Mouse (Mus musculus) neutrophil, adult 65 days (primary cell): ENCODE data around the gene Zfc3h1. TPM values are rescaled to one million over a fixed set of nuclear protein-coding genes. Genes with fewer than 3 reads are reported as not detected.

Experiments
- total RNA-seq: library from RNA; stranded (reverse); gene quantifications from 2 replicates; pipeline ENCODE4 v1.2.4, GENCODE M21; 2023

The Zfc3h1 gene
- total RNA-seq: 81.2 and 123 TPM in 2 replicates

GRCm38 (mm10) chr10:115384221-115385017 is at the start of gene Zfc3h1, which contains the start of gene Thap2:
Zfc3h1 (plus strand) TSS chr10:115384959.
Thap2 (minus strand) TSS chr10:115384443.

DNA sequence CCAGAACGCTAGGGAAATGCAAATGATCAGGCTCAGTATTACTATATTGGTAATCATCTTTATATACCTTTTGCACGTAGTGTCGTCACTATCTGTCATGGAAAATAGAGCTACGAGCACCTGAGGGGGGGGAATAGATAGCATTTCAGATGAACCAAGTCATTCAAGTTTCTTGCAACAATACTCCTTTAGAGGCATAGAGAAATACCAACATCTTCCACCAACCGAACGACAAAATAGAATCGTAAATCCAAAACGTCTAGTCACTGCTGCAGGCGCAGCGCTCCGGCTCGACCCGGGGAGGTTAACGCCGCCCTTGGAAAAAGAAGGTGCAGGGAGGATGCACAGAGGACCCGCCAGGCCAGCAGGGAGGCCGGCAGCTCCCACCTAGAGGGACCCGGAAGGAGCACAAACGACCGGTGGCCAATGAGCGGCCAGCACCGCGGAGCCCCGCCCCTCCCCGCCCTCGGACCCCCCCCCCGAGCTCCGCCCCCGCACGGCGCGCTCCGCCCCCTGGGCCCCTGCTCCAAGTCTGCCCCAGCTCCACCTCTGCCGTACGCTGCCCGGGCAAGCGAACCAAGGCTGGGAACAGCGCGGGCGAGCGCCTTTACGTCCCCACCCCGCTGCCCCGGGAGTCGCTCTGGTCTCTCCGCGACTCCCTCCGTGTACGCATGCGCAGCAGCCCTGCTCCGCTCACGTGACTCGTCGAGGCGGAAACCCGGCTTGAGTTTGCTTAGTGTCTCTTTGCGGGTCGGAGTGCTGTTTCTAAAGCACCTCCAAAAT is 22.7 kb upstream of the Zfc3h1 start, which contains the start of gene Tmem19:
TSS of gene Tmem19 (minus strand) at position 662 of the 783 bp plus-strand sequence.

Other genes starting within 250 kb of the Zfc3h1 start
- not detected in 2 replicates for gene Tph2, start 199.9 kb upstream of the Zfc3h1 start, total RNA-seq
- gene Tbc1d15, start 133.5 kb upstream of the Zfc3h1 start, total RNA-seq: 173 and 243 TPM in 2 replicates
- gene Rab21, start 69.4 kb upstream of the Zfc3h1 start, total RNA-seq: 50.6 and 61.2 TPM in 2 replicates
- 18.5 and 19.2 TPM in 2 replicates for gene Tmem19, start 22.5 kb upstream of the Zfc3h1 start, total RNA-seq
- gene Thap2, start 516 bp upstream of the Zfc3h1 start, total RNA-seq: 3.8 and 4.4 TPM in 2 replicates
- not detected in 2 replicates for gene A930009A15Rik, start 185.0 kb downstream of the Zfc3h1 start, total RNA-seq
- 0.27 TPM in 1 of 2 replicates, not detected in the other for gene Lgr5, start 202.8 kb downstream of the Zfc3h1 start, total RNA-seq